12 mouse cellular contexts compared by ENCODE assay signal in the genomic region with DNA sequence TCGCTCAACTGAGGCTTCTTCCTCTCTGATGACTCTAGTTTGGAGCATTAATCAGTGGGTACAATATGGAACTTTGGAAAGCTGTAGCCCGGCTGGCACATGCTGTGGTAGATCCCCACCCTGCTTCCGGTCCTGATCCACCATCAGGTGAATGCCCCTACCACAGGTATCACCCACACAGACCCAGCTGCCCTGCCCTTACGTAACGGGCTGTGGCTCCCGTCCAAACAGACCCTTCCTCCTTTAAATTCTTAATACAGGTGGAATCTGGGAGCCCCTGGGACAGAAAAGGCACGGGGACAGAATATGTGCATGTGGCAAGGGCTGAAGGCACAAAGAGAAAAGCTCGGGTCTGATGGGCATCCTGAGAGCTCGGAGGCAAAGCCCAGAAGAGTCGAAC. TPM values are rescaled to one million over a fixed set of nuclear protein-coding genes. Genes with fewer than 3 reads are reported as not detected.
DNase-seq lines count a peak whose midpoint lies in the region.
"Had no signal": no experiment of that assay in that cellular context is flagged by ENCODE, and none has a peak within 500 bp of the region (broad histone marks: within the 10 kb centered on the region; RNA-seq: fewer than 3 reads in every experiment).

No protein-coding gene starts in this region.

- H3K27ac ChIP-seq in heart, embryonic 10.5 days: no peak overlapping the region
- H3K27ac ChIP-seq: forebrain, embryonic 13.5 days; hindbrain, embryonic 15.5 days; kidney, postnatal 0 days; macrophage; neural tube, embryonic 13.5 days had no signal

- WGBS in heart, embryonic 10.5 days: 83% methylated on average over 10 of the region's 10 CpGs

- no peaks in the 10 kb centered on the region for H3K9me3 ChIP-seq in heart, embryonic 10.5 days
- H3K9me3 ChIP-seq: forebrain, embryonic 13.5 days; hindbrain, embryonic 15.5 days; neural tube, embryonic 13.5 days had no signal

- H3K4me3 ChIP-seq in heart, embryonic 10.5 days: no peak overlapping the region
- H3K4me3 ChIP-seq: forebrain, embryonic 13.5 days; hindbrain, embryonic 15.5 days; neural tube, embryonic 13.5 days had no signal

- intact Hi-C loops in heart, postnatal 14 days (cut with DNase I): no loop called here

- H3K27me3 ChIP-seq in heart, embryonic 10.5 days (ENCODE audit: insufficient read depth, poor library complexity, severe bottlenecking): no peaks in the 10 kb centered on the region
- H3K27me3 ChIP-seq: forebrain, embryonic 13.5 days; hindbrain, embryonic 15.5 days had no signal

- peaks cover 10% of the 10 kb centered on the region; the same call in 1 of the 2 replicates for H3K4me1 ChIP-seq in heart, embryonic 10.5 days
- H3K4me1 ChIP-seq: forebrain, embryonic 13.5 days had no signal

- no peaks in the 10 kb centered on the region for H3K36me3 ChIP-seq in heart, embryonic 10.5 days
- H3K36me3 ChIP-seq: hindbrain, embryonic 15.5 days; neural tube, embryonic 13.5 days had no signal

- peak; percentile 0 to 1 for DNase-seq in heart, postnatal 14 days
- DNase-seq in heart, embryonic 10.5 days (ENCODE audit: low spot score): no peak
- DNase-seq in ovary, adult 18-20 months (ENCODE audit: low spot score): peak; percentile 0
- no peak for DNase-seq in ovary, postnatal 14 days (ENCODE audit: low spot score)
- DNase-seq in gastrocnemius, postnatal 4 days (ENCODE audit: low spot score in 2 of 2): peak; percentile 4 to 11
- peak; percentile 2 for DNase-seq in testis, postnatal 14 days (ENCODE audit: low spot score)
- no peak for DNase-seq in retina, postnatal 1 day

RNA-seq across cellular contexts. Expression of a gene that starts 35.5 kb away (rescaled TPM):
- total RNA-seq in heart, postnatal 14 days (2021): 10 to 100 TPM; 24.5 to 25.5 TPM
- polyA plus RNA-seq in heart, embryonic 10.5 days (2016; fragmentation: Nextera tagmentation; extraction: Ambion mirVana): 16.3 and 21.4 TPM in 2 replicates
- total RNA-seq in gastrocnemius, postnatal 4 days (2021): 10 to 100 TPM; 26.8 to 27.1 TPM
- polyA plus RNA-seq: macrophage had no signal

Comparison
In these comparisons a context has a peak if more than half of its experiments do, and no peak if none do; other contexts are left out.
1. DNase-seq: peak in heart, postnatal 14 days (2 of 2), ovary, adult 18-20 months (single experiment), gastrocnemius, postnatal 4 days (2 of 2) and testis, postnatal 14 days (single experiment); none in heart, embryonic 10.5 days (single experiment), ovary, postnatal 14 days (single experiment) and retina, postnatal 1 day (single experiment).